ENCODE assay signal across 18 mouse cellular contexts in the genomic region with DNA sequence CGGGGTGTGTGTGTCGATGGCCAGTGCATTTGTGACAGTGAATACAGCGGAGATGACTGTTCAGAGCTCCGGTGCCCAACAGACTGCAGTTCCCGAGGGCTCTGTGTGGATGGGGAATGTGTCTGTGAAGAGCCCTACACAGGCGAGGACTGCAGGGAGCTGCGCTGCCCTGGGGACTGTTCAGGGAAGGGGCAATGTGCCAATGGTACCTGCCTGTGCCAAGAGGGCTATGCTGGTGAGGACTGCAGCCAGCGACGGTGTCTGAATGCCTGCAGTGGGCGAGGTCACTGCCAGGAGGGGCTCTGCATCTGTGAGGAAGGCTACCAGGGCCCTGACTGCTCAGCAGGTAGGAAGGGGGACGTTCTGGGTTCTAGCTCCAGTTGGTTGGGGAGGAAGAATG.
A peak's percentile ranks its signal among the peaks of the same experiment; 100 is the strongest.
DNase-seq lines count a peak whose midpoint lies in the region; ATAC-seq lines count a peak whose summit lies in the region.
"Had no signal": no experiment of that assay in that cellular context is flagged by ENCODE, and none has a peak within 500 bp of the region (broad histone marks: within the 10 kb centered on the region; RNA-seq: fewer than 3 reads in every experiment).

No protein-coding gene starts in this region.

- H3K27me3 ChIP-seq in forebrain, embryonic 16.5 days (replicated peaks; ENCODE audit: control insufficient read depth, insufficient read depth, low read length) = no peaks in the 10 kb centered on the region
- H3K27me3 ChIP-seq in forebrain, embryonic 11.5 days (ENCODE audit: control insufficient read depth, insufficient read depth, low read length) = no peaks in the 10 kb centered on the region
- H3K27me3 ChIP-seq in kidney, embryonic 16.5 days (ENCODE audit: insufficient read depth, low read length) = no peaks in the 10 kb centered on the region
- H3K27me3 ChIP-seq: embryonic facial prominence, embryonic 13.5 days; forebrain, embryonic 15.5 days; heart, embryonic 15.5 days; intestine, embryonic 15.5 days had no signal

- no peak overlapping the region for H3K4me3 ChIP-seq in forebrain, embryonic 16.5 days (replicated peaks; ENCODE audit: low read length)
- no peak overlapping the region for H3K4me3 ChIP-seq in forebrain, embryonic 11.5 days (ENCODE audit: low read depth, low read length)
- H3K4me3 ChIP-seq in kidney, embryonic 16.5 days (ENCODE audit: low read length) = no peak overlapping the region
- H3K4me3 ChIP-seq: embryonic facial prominence, embryonic 13.5 days; forebrain, embryonic 15.5 days; heart, embryonic 15.5 days; intestine, embryonic 15.5 days had no signal

- H3K9me3 ChIP-seq in forebrain, embryonic 16.5 days (ENCODE audit: control insufficient read depth, low read length) = no peaks in the 10 kb centered on the region
- H3K9me3 ChIP-seq in forebrain, embryonic 11.5 days (ENCODE audit: control insufficient read depth, low read length) = no peaks in the 10 kb centered on the region
- peaks cover 3% of the 10 kb centered on the region for H3K9me3 ChIP-seq in kidney, embryonic 16.5 days (ENCODE audit: low read length)
- H3K9me3 ChIP-seq: embryonic facial prominence, embryonic 13.5 days; forebrain, embryonic 15.5 days; heart, embryonic 15.5 days; intestine, embryonic 15.5 days had no signal

- H3K4me1 ChIP-seq in forebrain, embryonic 16.5 days (replicated peaks; ENCODE audit: control insufficient read depth, insufficient read depth, low read length) = no peaks in the 10 kb centered on the region
- no peaks in the 10 kb centered on the region for H3K4me1 ChIP-seq in forebrain, embryonic 11.5 days (replicated peaks; ENCODE audit: control insufficient read depth, insufficient read depth, low read length)
- H3K4me1 ChIP-seq in kidney, embryonic 16.5 days (ENCODE audit: insufficient read depth, low read length) = no peaks in the 10 kb centered on the region
- H3K4me1 ChIP-seq: embryonic facial prominence, embryonic 13.5 days; forebrain, embryonic 15.5 days; heart, embryonic 15.5 days; intestine, embryonic 15.5 days had no signal

- no peak for DNase-seq in forebrain, embryonic 11.5 days (ENCODE audit: low spot score)
- DNase-seq in layer of hippocampus, postnatal 10 days (ENCODE audit: low spot score in 2 of 2) = peak; percentile 16 to 49
- DNase-seq in layer of hippocampus, adult 9-10 months (ENCODE audit: low spot score) = no peak
- peak; percentile 35 for DNase-seq in cerebellum, adult 11-12 months
- DNase-seq in cerebellum, postnatal 36 days = peak; percentile 25 to 42
- no peak for DNase-seq in thymus, adult 18-20 months
- DNase-seq: adrenal gland, adult 2 months; B cell, adult 2 months; gastrocnemius, postnatal 14 days; thymus, postnatal 36 days had no signal

- no peaks in the 10 kb centered on the region for H3K36me3 ChIP-seq in forebrain, embryonic 16.5 days (ENCODE audit: control insufficient read depth, insufficient read depth)
- H3K36me3 ChIP-seq in forebrain, embryonic 11.5 days (ENCODE audit: control insufficient read depth, insufficient read depth, low read length) = no peaks in the 10 kb centered on the region
- H3K36me3 ChIP-seq in kidney, embryonic 16.5 days (ENCODE audit: insufficient read depth, low read length) = no peaks in the 10 kb centered on the region
- H3K36me3 ChIP-seq: embryonic facial prominence, embryonic 13.5 days; forebrain, embryonic 15.5 days; heart, embryonic 15.5 days; intestine, embryonic 15.5 days had no signal

- H3K27ac ChIP-seq in forebrain, embryonic 16.5 days (ENCODE audit: low read length) = no peak overlapping the region
- H3K27ac ChIP-seq in forebrain, embryonic 11.5 days (ENCODE audit: low read depth, low read length) = no peak overlapping the region
- no peak overlapping the region for H3K27ac ChIP-seq in kidney, embryonic 16.5 days (ENCODE audit: low read length)
- H3K27ac ChIP-seq: embryonic facial prominence, embryonic 13.5 days; forebrain, embryonic 15.5 days; heart, embryonic 15.5 days; intestine, embryonic 15.5 days; kidney, postnatal 0 days; stomach, postnatal 0 days had no signal

- WGBS in forebrain, embryonic 16.5 days = 66% methylated on average over 11 of the region's 11 CpGs
- 80% methylated on average over 11 of the region's 11 CpGs for WGBS in forebrain, embryonic 11.5 days
- WGBS in kidney, embryonic 16.5 days = 90% methylated on average over 11 of the region's 11 CpGs

- peak; percentile 70; the same call in 1 of the 2 replicates for ATAC-seq in forebrain, embryonic 16.5 days
- no peak for ATAC-seq in forebrain, embryonic 11.5 days (replicated peaks; ENCODE audit: low FRiP score)
- no peak for ATAC-seq in kidney, embryonic 16.5 days (ENCODE audit: low FRiP score, low TSS enrichment)
- ATAC-seq: forebrain, embryonic 15.5 days; intestine, embryonic 15.5 days had no signal

- H3K4me2 ChIP-seq in forebrain, embryonic 16.5 days (ENCODE audit: low read length) = no peak overlapping the region
- H3K4me2 ChIP-seq in forebrain, embryonic 11.5 days (ENCODE audit: low read depth, low read length, severe bottlenecking) = no peak overlapping the region
- H3K4me2 ChIP-seq in kidney, embryonic 16.5 days (replicated peaks; ENCODE audit: low read depth, low read length) = no peak overlapping the region
- H3K4me2 ChIP-seq: embryonic facial prominence, embryonic 13.5 days; forebrain, embryonic 15.5 days; heart, embryonic 15.5 days; intestine, embryonic 15.5 days had no signal

- H3K9ac ChIP-seq in forebrain, embryonic 16.5 days (replicated peaks; ENCODE audit: low read depth, low read length) = no peak overlapping the region
- H3K9ac ChIP-seq in forebrain, embryonic 11.5 days (ENCODE audit: low read length) = no peak overlapping the region
- no peak overlapping the region for H3K9ac ChIP-seq in kidney, embryonic 16.5 days (replicated peaks; ENCODE audit: low read length)
- H3K9ac ChIP-seq: embryonic facial prominence, embryonic 13.5 days; forebrain, embryonic 15.5 days; heart, embryonic 15.5 days; intestine, embryonic 15.5 days had no signal

Comparison
In these comparisons a context has a peak if more than half of its experiments do, and no peak if none do; other contexts are left out.
1. DNase-seq: peak in layer of hippocampus, postnatal 10 days (2 of 2), cerebellum, adult 11-12 months (single experiment) and cerebellum, postnatal 36 days (2 of 2); none in forebrain, embryonic 11.5 days (single experiment), layer of hippocampus, adult 9-10 months (single experiment) and thymus, adult 18-20 months (0 of 2).